Mouse (Mus musculus) bone marrow macrophage, adult 2 months (primary cell): ENCODE measurements around the gene Rp2.

Experiments used
- CTCF ChIP-seq: IDR thresholded peaks from 2 replicates; pipeline ENCODE4 v1.5.1; 2012; ENCODE audit warnings: low read depth, mild to moderate bottlenecking, low read length, moderate library complexity
- POLR2A ChIP-seq: IDR thresholded peaks from 2 replicates; pipeline ENCODE4 v1.6.1; 2012; ENCODE audit warnings: mild to moderate bottlenecking, low read depth, low read length, borderline replicate concordance

DNA sequence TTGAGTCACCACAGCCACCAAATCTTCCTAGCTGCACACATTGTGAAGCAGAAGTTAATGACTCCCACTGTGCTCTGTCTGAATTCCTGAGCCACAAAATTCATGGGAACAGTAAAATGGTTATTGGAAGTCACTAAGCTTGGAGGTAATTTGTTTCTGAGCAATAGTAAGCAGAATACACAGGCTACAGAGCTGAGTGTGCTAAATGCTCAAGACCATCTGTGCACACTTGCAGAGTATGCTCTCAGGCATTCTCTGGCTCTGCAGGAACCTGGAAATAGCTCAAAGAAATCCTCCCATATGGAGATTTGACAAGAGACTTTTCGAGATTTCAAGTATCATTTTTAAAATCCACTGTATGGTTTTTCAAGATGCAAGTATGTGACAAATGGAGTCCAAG, 31.5 kb upstream of the Rp2 start:
- no peak for TF ChIP-seq POLR2A
- TF ChIP-seq CTCF: no peak
